Mouse (Mus musculus): ENCODE measurements around the gene Clca3a1. TPM values are rescaled to one million over a fixed set of nuclear protein-coding genes. Genes with fewer than 3 reads are reported as not detected.
"Not testable (repeated sequence)": the region's sequence is repeated elsewhere in the genome, so short reads cannot be mapped to it uniquely, and the experiment has no call there.

Gene Clca3a1
- 0.13 and 0.14 TPM in 2 replicates for polyA plus RNA-seq (2015; fragmentation: Nextera tagmentation; extraction: Ambion mirVana)

GRCm38 (mm10) chr3:144760592-144761309 is at the start of gene Clca3a1:
TSS of gene Clca3a1 (minus strand) at chr3:144760977.
- Histone ChIP-seq H3K4me3 (no peak within 1 kb of the TSS), H3K27me3 (no peaks in the 10 kb centered on the region), H3K27ac (no peak within 1 kb of the TSS), H3K4me2 (no peak within 1 kb of the TSS), H3K9ac (no peak within 1 kb of the TSS), H3K36me3 (no peaks in the 10 kb centered on the region), H3K9me3 (no peaks in the 10 kb centered on the region), H3K4me1 (replicated peaks) (no peaks in the 10 kb centered on the region)
- 87% methylated on average over 10 of the region's 11 CpGs for whole genome bisulfite sequencing
- no peak for ATAC-seq (ENCODE audit: low FRiP score)

- not testable (repeated sequence) for H3K9ac ChIP-seq; H3K36me3 ChIP-seq; H3K27ac ChIP-seq; H3K27me3 ChIP-seq; H3K9me3 ChIP-seq; H3K4me2 ChIP-seq; ATAC-seq (ENCODE audit: low FRiP score); H3K4me1 ChIP-seq (replicated peaks); H3K4me3 ChIP-seq
- WGBS = 66% methylated on average over 16 of the region's 17 CpGs
These were observed 47.6 kb upstream of the Clca3a1 start for GRCm38 (mm10) chr3:144808153-144808925.

GRCm38 (mm10) chr3:144806626-144807025 is 45.8 kb upstream of the Clca3a1 start:
- H3K27me3 ChIP-seq; H3K4me3 ChIP-seq; H3K36me3 ChIP-seq; ATAC-seq (ENCODE audit: low FRiP score); H3K9me3 ChIP-seq; H3K4me2 ChIP-seq; H3K4me1 ChIP-seq (replicated peaks); H3K9ac ChIP-seq; H3K27ac ChIP-seq: not testable (repeated sequence)
- 57% methylated on average over 2 of the region's 2 CpGs for WGBS

GRCm38 (mm10) chr3:144801861-144802260 is 41.1 kb upstream of the Clca3a1 start:
- Histone ChIP-seq H3K4me2 (no peak overlapping the region), H3K36me3 (no peaks in the 10 kb centered on the region), H3K9me3 (no peaks in the 10 kb centered on the region), H3K9ac (no peak overlapping the region), H3K27me3 (no peaks in the 10 kb centered on the region), H3K27ac (no peak overlapping the region), H3K4me1 (replicated peaks) (no peaks in the 10 kb centered on the region), H3K4me3 (no peak overlapping the region)
- 41% methylated on average over 8 of the region's 8 CpGs for WGBS
- ATAC-seq (ENCODE audit: low FRiP score) = no peak

GRCm38 (mm10) chr3:144785181-144786148 is 24.7 kb upstream of the Clca3a1 start:
- no peaks in the 10 kb centered on the region for H3K36me3 ChIP-seq
- no peak overlapping the region for H3K27ac ChIP-seq
- no peaks in the 10 kb centered on the region for H3K27me3 ChIP-seq
- H3K4me1 ChIP-seq (replicated peaks) = no peaks in the 10 kb centered on the region
- no peak overlapping the region for H3K9ac ChIP-seq
- no peak overlapping the region for H3K4me2 ChIP-seq
- no peaks in the 10 kb centered on the region for H3K9me3 ChIP-seq
- WGBS = 85% methylated on average over 11 of the region's 11 CpGs
- no peak overlapping the region for H3K4me3 ChIP-seq
- no peak for ATAC-seq (ENCODE audit: low FRiP score)

- H3K27ac ChIP-seq = no peak overlapping the region
- H3K9me3 ChIP-seq = no peaks in the 10 kb centered on the region
- H3K4me1 ChIP-seq (replicated peaks) = no peaks in the 10 kb centered on the region
- no peak for ATAC-seq (ENCODE audit: low FRiP score)
- no peak overlapping the region for H3K9ac ChIP-seq
- WGBS = 89% methylated on average over 4 of the region's 4 CpGs
- H3K27me3 ChIP-seq = no peaks in the 10 kb centered on the region
- no peak overlapping the region for H3K4me2 ChIP-seq
- H3K36me3 ChIP-seq = no peaks in the 10 kb centered on the region
- no peak overlapping the region for H3K4me3 ChIP-seq
These were observed 4.4 kb upstream of the Clca3a1 start for GRCm38 (mm10) chr3:144765161-144765560.

GRCm38 (mm10) chr3:144761454-144761853 is 677 bp upstream of the Clca3a1 start:
- Histone ChIP-seq H3K4me2 (no peak overlapping the region), H3K4me3 (no peak overlapping the region), H3K27ac (no peak overlapping the region), H3K4me1 (replicated peaks) (no peaks in the 10 kb centered on the region), H3K9me3 (no peaks in the 10 kb centered on the region), H3K36me3 (no peaks in the 10 kb centered on the region), H3K27me3 (no peaks in the 10 kb centered on the region), H3K9ac (no peak overlapping the region)
- ATAC-seq (ENCODE audit: low FRiP score) = no peak
- WGBS = 75% methylated on average over 6 of the region's 6 CpGs

- 87% methylated on average over 3 of the region's 3 CpGs for WGBS
- no peak overlapping the region for H3K4me2 ChIP-seq
- no peak overlapping the region for H3K4me3 ChIP-seq
- no peaks in the 10 kb centered on the region for H3K9me3 ChIP-seq
- no peaks in the 10 kb centered on the region for H3K4me1 ChIP-seq (replicated peaks)
- H3K27me3 ChIP-seq = no peaks in the 10 kb centered on the region
- no peak overlapping the region for H3K27ac ChIP-seq
- no peak overlapping the region for H3K9ac ChIP-seq
- no peaks in the 10 kb centered on the region for H3K36me3 ChIP-seq
- no peak for ATAC-seq (ENCODE audit: low FRiP score)
These were observed 1.1 kb downstream of the Clca3a1 start for GRCm38 (mm10) chr3:144759719-144760118.

GRCm38 (mm10) chr3:144756103-144756502 is 4.7 kb downstream of the Clca3a1 start:
- not testable (repeated sequence) for H3K36me3 ChIP-seq; H3K9ac ChIP-seq; H3K9me3 ChIP-seq; H3K4me1 ChIP-seq (replicated peaks); H3K4me2 ChIP-seq; H3K27ac ChIP-seq; ATAC-seq (ENCODE audit: low FRiP score); H3K4me3 ChIP-seq; H3K27me3 ChIP-seq
- 90% methylated on average over 8 of the region's 8 CpGs for WGBS

GRCm38 (mm10) chr3:144753120-144753519 is 7.7 kb downstream of the Clca3a1 start:
- Histone ChIP-seq H3K4me2 (no peak overlapping the region), H3K9me3 (no peaks in the 10 kb centered on the region), H3K27me3 (no peaks in the 10 kb centered on the region), H3K27ac (no peak overlapping the region), H3K9ac (no peak overlapping the region), H3K4me1 (replicated peaks) (no peaks in the 10 kb centered on the region), H3K4me3 (no peak overlapping the region), H3K36me3 (no peaks in the 10 kb centered on the region)
- 11% methylated on average over 2 of the region's 2 CpGs for WGBS
- ATAC-seq (ENCODE audit: low FRiP score) = no peak

GRCm38 (mm10) chr3:144749062-144749963 is 11.5 kb downstream of the Clca3a1 start:
- not testable (repeated sequence) for ATAC-seq (ENCODE audit: low FRiP score); H3K4me3 ChIP-seq; H3K9me3 ChIP-seq; H3K27me3 ChIP-seq; H3K36me3 ChIP-seq; H3K9ac ChIP-seq; H3K4me1 ChIP-seq (replicated peaks); H3K27ac ChIP-seq
- 40% methylated on average over 20 of the region's 21 CpGs for WGBS
- peak overlapping the region; percentile 34; the same call in 1 of the 2 replicates for H3K4me2 ChIP-seq
